Mouse (Mus musculus) limb, embryonic 11.5 days (tissue): ENCODE measurements around the gene Erich6b. TPM values are rescaled to one million over a fixed set of nuclear protein-coding genes. Genes with fewer than 3 reads are reported as not detected.

Source experiments
- ATAC-seq: fragments of 200-750 bp; cut with Nextera tagmentation; 2 replicates; pipeline ENCODE4 v1.8.0; 2017; ENCODE audit warnings: low read depth; ENCODE audit not compliant: insufficient number of reproducible peaks, low FRiP score, low TSS enrichment
- DNase-seq: peaks from one replicate; pipeline ENCODE4 v3.0.0-alpha.2; 2015; ENCODE audit warnings: low spot score
- H3K27ac ChIP-seq: fragments of 300-500 bp; sonication (generic); replicated peaks from 2 replicates; pipeline ENCODE4 v1.5.1; 2014; ENCODE audit warnings: low read depth, mild to moderate bottlenecking, low read length
- H3K27me3 ChIP-seq: fragments of 300-500 bp; sonication (generic); 2 replicates; pipeline ENCODE4 v1.6.1; 2014; ENCODE audit warnings: mild to moderate bottlenecking, low read length, mixed read lengths; ENCODE audit not compliant: control insufficient read depth, insufficient read depth
- H3K36me3 ChIP-seq: fragments of 300-500 bp; sonication (generic); 2 replicates; pipeline ENCODE4 v1.6.1; 2014; ENCODE audit warnings: mild to moderate bottlenecking, low read length, moderate library complexity, mixed read lengths; ENCODE audit not compliant: control insufficient read depth, insufficient read depth
- H3K4me1 ChIP-seq: fragments of 300-500 bp; sonication (generic); 2 replicates; pipeline ENCODE4 v1.6.1; 2014; ENCODE audit warnings: low read length, mixed read lengths; ENCODE audit not compliant: control insufficient read depth, insufficient read depth
- H3K4me2 ChIP-seq: fragments of 300-500 bp; sonication (generic); 2 replicates; pipeline ENCODE4 v1.6.1; 2014; ENCODE audit warnings: low read depth, mild to moderate bottlenecking, moderate library complexity; ENCODE audit not compliant: severe bottlenecking
- H3K4me3 ChIP-seq: fragments of 300-500 bp; sonication (generic); 2 replicates; pipeline ENCODE4 v1.5.1; 2014; ENCODE audit warnings: low read depth, low read length
- H3K9ac ChIP-seq: fragments of 300-500 bp; sonication (generic); 2 replicates; pipeline ENCODE4 v1.6.1; 2014; ENCODE audit warnings: mild to moderate bottlenecking, low read length
- H3K9me3 ChIP-seq: fragments of 300-500 bp; sonication (generic); 2 replicates; pipeline ENCODE4 v1.6.1; 2016; ENCODE audit warnings: low read length; ENCODE audit not compliant: control insufficient read depth
- WGBS: fragments of 180-500 bp; shearing (Covaris S2); extraction: QIAGEN DNeasy Blood & Tissue Kit; methylation state at CpG from one replicate; pipeline ENCODE4 v1.1.7; 2014; 5-methylcytosine and 5-hydroxymethylcytosine counted together
- polyA plus RNA-seq: library from polyadenylated mRNA; unstranded; fragments of >200 nt; fragmentation: Nextera tagmentation; extraction: Ambion mirVana; gene quantifications from 2 replicates; pipeline ENCODE4 v1.2.1, GENCODE M21; 2014

The Erich6b gene
- polyA plus RNA-seq, 1 experiment from 2014 or later: not detected

- DNase-seq: no peak
- H3K27ac ChIP-seq: no peak overlapping the region
- H3K36me3 ChIP-seq: no peaks in the 10 kb centered on the region
- no peaks in the 10 kb centered on the region for H3K9me3 ChIP-seq
- no peak overlapping the region for H3K4me2 ChIP-seq
- peaks cover 8% of the 10 kb centered on the region for H3K4me1 ChIP-seq
- no peaks in the 10 kb centered on the region for H3K27me3 ChIP-seq
- no peak for ATAC-seq
- no peak overlapping the region for H3K4me3 ChIP-seq
- WGBS: 92% methylated on average over 2 of the region's 2 CpGs
- no peak overlapping the region for H3K9ac ChIP-seq
These were observed 1.2 kb upstream of the Erich6b start for GRCm38 (mm10) chr14:75640846-75641245.

GRCm38 (mm10) chr14:75641369-75641768 lies 690 bp upstream of the Erich6b start:
- no peak for DNase-seq
- ATAC-seq: no peak
- 53% methylated on average over 6 of the region's 6 CpGs for WGBS

GRCm38 (mm10) chr14:75645461-75645860 lies 3.4 kb downstream of the Erich6b start:
- no peak for DNase-seq
- Histone ChIP-seq H3K9me3 (no peaks in the 10 kb centered on the region), H3K4me2 (no peak overlapping the region), H3K36me3 (no peaks in the 10 kb centered on the region), H3K9ac (no peak overlapping the region), H3K27me3 (no peaks in the 10 kb centered on the region), H3K4me3 (no peak overlapping the region), H3K27ac (no peak overlapping the region), H3K4me1 (no peaks in the 10 kb centered on the region)
- ATAC-seq: no peak
- WGBS: 91% methylated on average over 7 of the region's 7 CpGs

More at GRCm38 (mm10) chr14:75641369-75641768, 690 bp upstream of the Erich6b start:
- no peaks in the 10 kb centered on the region for H3K36me3 ChIP-seq
- H3K4me3 ChIP-seq: no peak overlapping the region
- H3K4me2 ChIP-seq: no peak overlapping the region
- no peaks in the 10 kb centered on the region for H3K27me3 ChIP-seq
- no peak overlapping the region for H3K9ac ChIP-seq
- H3K9me3 ChIP-seq: no peaks in the 10 kb centered on the region
- H3K27ac ChIP-seq: no peak overlapping the region
- H3K4me1 ChIP-seq: peaks cover 5% of the 10 kb centered on the region

- Histone ChIP-seq H3K9me3 (no peaks in the 10 kb centered on the region), H3K27ac (no peak overlapping the region), H3K4me1 (no peaks in the 10 kb centered on the region), H3K4me2 (no peak overlapping the region), H3K27me3 (no peaks in the 10 kb centered on the region), H3K9ac (no peak overlapping the region), H3K36me3 (no peaks in the 10 kb centered on the region), H3K4me3 (no peak overlapping the region)
- ATAC-seq (no peak), DNase-seq (peak; percentile 38)
- WGBS: 52% methylated on average over 9 of the region's 9 CpGs
These were observed 4.0 kb downstream of the Erich6b start for GRCm38 (mm10) chr14:75646060-75646459.

DNA sequence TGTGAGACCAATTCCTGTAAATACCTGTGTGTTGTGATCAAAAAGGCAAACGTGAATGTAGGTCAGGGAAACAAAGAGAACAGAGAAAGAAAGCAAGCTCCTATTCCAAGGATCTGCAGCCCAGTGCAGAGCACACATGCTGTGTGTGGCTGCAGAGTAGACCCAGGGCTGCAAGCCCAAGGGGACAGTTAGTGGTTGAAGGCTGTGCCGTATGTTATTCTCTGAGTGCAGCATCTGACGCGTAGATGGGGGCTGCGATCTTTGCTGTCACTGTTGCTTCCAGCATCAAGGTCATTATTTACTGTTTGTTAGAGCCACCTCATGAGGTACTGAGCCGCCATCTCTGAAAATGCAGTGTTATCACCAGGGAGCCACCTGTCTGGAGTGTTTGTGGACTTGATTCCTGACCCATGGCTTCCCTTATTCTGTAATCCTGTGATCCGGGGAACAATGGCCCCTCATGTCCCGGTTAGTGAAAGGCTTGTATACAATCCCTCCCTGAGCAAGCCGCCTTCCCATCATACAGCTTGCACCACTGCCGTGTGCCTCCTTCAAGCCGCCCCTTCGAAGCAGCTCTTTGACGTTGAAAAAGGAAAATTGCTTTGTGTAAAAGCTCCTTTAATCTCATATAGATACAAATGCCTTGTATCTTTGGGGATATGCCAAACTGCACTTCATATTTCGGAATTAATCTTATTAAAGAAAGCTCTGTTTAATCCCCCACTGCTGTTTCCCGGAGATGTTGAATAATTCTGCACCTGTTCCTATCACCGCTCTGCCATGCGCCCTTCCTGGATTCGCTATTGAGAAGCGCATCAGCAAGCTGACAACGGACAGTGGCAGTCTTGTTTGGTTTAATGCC lies 5.1 kb downstream of the Erich6b start:
- Histone ChIP-seq H3K9ac (no peak overlapping the region), H3K27ac (no peak overlapping the region), H3K27me3 (no peaks in the 10 kb centered on the region), H3K4me3 (no peak overlapping the region), H3K4me2 (no peak overlapping the region), H3K9me3 (no peaks in the 10 kb centered on the region), H3K4me1 (no peaks in the 10 kb centered on the region), H3K36me3 (no peaks in the 10 kb centered on the region)
- WGBS: 74% methylated on average over 20 of the region's 20 CpGs
- DNase-seq: no peak
- no peak for ATAC-seq

- Histone ChIP-seq H3K9ac (no peak overlapping the region), H3K4me2 (no peak overlapping the region), H3K4me1 (no peaks in the 10 kb centered on the region), H3K36me3 (no peaks in the 10 kb centered on the region), H3K27me3 (no peaks in the 10 kb centered on the region), H3K9me3 (no peaks in the 10 kb centered on the region), H3K27ac (no peak overlapping the region), H3K4me3 (no peak overlapping the region)
- WGBS: 91% methylated on average over 6 of the region's 6 CpGs
- no peak for ATAC-seq
- DNase-seq: no peak
These were observed 18.9 kb downstream of the Erich6b start for GRCm38 (mm10) chr14:75660936-75661335.

- no peak for ATAC-seq
- no peak for DNase-seq
These were observed 19.5 kb downstream of the Erich6b start for GRCm38 (mm10) chr14:75661548-75661947.

GRCm38 (mm10) chr14:75665430-75666180 lies 23.5 kb downstream of the Erich6b start:
- Histone ChIP-seq H3K4me2 (no peak overlapping the region), H3K36me3 (no peaks in the 10 kb centered on the region), H3K27ac (no peak overlapping the region), H3K27me3 (no peaks in the 10 kb centered on the region), H3K9me3 (no peaks in the 10 kb centered on the region), H3K4me1 (no peaks in the 10 kb centered on the region), H3K4me3 (no peak overlapping the region), H3K9ac (no peak overlapping the region)
- WGBS: 71% methylated on average over 2 of the region's 2 CpGs
- DNase-seq (no peak), ATAC-seq (no peak)

More at GRCm38 (mm10) chr14:75661548-75661947, 19.5 kb downstream of the Erich6b start:
- Histone ChIP-seq H3K9ac (no peak overlapping the region), H3K4me1 (no peaks in the 10 kb centered on the region), H3K9me3 (no peaks in the 10 kb centered on the region), H3K27me3 (no peaks in the 10 kb centered on the region), H3K27ac (no peak overlapping the region), H3K4me3 (no peak overlapping the region), H3K36me3 (no peaks in the 10 kb centered on the region), H3K4me2 (no peak overlapping the region)
- WGBS: 81% methylated on average over 8 of the region's 8 CpGs
